Mouse (Mus musculus) kidney, adult 2 months (tissue): Measurements from ENCODE around the gene Birc5.

ENCODE experiments used
- CTCF ChIP-seq: fragments of 200-500 bp; conservative IDR thresholded peaks from 2 replicates; pipeline ENCODE4 v1.5.1; 2011; ENCODE audit warnings: low read depth, mild to moderate bottlenecking, control low read depth, low read length, moderate library complexity, mixed read lengths; ENCODE audit not compliant: insufficient read depth, insufficient read length
- POLR2A ChIP-seq: fragments of 200-500 bp; IDR thresholded peaks from one replicate; pipeline ENCODE4 v1.6.1; 2011; ENCODE audit warnings: low read depth, low read length, control low read depth

DNA sequence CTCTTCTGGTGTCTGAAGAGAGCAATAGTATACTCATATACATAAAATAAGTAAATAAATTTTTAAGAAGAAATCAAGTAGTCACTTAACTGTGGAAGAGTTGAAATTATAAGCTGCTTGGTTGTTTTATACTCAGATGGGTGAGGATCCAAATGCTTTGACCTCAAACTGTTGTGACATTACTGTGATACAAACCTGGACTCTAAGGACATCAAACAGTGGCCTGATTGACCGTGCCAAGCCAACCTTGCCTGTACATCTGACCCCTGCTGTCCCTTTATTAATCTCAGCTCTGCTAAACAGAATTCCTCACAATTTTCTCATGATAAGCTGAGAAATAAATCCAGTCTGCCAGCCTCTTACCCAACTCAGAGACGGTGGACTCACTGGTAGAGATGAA, 3.4 kb upstream of the Birc5 start:
- no peak for TF ChIP-seq POLR2A
- no peak for TF ChIP-seq CTCF
